Mouse (Mus musculus) right cerebral cortex, postnatal 14 days (tissue): ENCODE measurements around the gene Olfr284.

Source experiments
- DNase-seq: peaks from one replicate; pipeline ENCODE4 v3.0.0; 2022

The Olfr284 gene

DNA sequence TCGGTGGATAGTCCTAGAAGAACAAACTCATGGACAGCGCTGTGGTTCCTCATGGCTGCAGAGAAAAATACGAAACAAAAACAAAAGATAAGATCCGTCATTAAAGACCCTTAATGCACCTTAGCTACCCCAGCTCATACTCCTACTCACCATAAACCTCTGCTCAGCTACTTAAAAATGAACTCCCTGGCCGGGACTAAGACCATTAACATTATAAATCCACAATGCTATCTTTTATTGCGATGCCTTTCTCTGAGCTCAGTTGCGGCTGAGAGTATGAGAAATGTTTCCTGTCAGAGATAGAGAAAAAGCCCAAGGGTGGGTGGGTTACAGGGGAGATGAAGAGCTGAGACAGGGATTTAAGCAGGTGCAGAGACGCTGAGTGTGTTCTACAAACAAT lies at the start of gene Olfr284:
TSS of gene Olfr284 (minus strand) at position 101 of the 400 bp plus-strand sequence.
- no peak for DNase-seq

DNA sequence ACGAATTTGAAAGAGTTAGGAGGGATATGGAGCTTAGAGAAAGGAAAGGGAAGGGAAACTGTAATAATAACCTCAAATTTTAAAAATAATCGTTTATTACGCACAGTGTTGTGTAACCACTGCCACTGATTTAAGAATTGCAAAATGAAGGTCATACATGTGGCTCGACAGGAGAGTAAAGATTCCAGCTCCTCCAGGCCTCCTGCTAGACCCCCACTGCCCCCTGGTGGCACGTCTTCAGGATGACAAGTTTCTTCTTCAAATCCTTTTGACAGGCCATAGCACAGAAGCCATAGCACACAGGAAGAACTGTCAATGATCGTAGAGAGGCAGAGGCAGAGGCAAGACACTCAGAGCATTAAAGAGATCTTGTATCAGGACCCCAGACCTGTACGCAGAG lies 49.0 kb upstream of the Olfr284 start:
- peak; percentile 79 for DNase-seq

DNA sequence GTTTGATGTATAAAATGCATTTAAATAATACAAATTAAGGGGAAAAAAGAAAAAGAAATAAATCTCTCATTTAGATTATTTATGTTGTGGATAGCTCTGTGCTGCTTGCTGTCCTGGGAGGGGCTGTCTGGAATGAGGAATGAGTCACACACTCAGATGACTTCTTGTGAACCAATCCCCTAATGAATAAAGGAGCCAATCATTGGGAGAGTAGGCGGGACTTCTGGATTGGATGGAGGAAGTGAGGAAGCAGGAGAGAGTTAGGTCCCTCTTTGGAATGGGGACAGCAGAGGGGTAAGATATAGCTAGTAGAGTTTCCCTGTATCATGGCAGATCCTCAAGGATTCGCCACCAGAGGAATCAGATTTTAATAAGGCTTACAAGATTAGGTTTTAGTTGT lies 46.8 kb upstream of the Olfr284 start:
- DNase-seq, result no peak

DNA sequence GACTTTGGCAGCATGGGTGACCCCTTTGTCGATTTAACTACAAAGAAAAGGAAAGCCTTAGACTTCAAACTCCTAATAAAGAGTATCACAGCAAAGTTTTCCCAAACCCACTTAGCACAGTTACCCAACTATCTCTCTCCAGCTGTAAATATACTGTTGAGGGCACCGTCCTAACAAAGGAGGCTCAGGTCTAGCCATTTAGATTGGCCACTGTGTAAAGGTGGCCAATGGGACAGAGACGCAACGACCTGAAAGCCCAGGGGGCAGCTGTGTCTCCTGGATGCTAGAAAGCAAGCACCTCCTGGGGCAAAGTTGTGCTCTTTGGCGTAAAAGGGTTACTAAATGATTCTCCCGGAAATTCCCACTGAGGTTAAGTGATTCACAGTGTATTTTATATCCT lies 40.1 kb upstream of the Olfr284 start, which contains the start of gene Olfr283:
TSS of gene Olfr283 (minus strand) at position 101 of the 400 bp plus-strand sequence.
- DNase-seq, result no peak

DNA sequence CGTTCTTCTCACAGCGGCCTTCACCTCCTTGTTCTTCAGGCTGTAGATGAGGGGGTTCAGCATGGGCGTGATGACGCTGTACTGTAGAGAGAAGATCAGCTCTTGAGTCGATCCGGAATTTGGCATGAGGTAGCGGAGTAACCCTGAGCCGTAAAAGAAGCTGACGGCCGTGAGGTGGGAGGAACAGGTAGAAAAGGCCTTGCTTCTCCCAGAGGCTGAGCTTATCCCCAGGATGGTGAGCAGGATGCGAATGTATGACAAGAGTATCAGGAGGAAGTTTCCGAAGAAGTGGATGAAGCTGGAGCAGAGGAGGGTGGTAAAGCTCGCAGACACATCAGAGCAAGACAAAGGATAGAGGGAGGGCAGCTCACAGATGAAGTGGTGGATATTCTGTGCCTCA lies 37.4 kb upstream of the Olfr284 start:
- no peak for DNase-seq

DNA sequence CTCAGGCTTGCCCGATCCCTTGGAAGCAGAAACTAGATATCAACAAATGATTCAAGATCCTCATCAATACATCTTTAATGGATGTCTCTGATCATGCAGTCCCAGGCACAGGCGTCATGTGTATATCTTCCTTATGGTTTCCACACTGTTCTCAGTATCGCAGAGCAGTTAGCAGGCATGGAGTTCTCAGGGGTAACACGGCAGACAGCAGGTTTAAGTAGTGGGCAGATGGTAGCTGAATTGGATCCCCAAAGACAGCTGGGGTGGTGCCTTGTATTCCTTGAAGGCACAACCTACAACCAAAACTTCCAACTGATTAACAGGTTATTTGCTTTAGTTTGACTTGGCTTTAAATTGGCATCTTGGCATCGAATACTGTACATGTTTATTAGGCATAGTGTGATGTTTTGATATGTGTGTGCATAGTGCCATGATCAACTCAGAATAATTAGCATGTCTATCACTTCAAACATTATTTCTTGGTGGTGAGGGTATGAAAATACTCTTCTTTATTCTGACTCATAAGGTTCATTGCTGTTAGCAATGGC lies 23.5 kb downstream of the Olfr284 start, which contains the start of gene Olfr285:
TSS of gene Olfr285 (minus strand) at position 177 of the 548 bp plus-strand sequence.
- no peak for DNase-seq

DNA sequence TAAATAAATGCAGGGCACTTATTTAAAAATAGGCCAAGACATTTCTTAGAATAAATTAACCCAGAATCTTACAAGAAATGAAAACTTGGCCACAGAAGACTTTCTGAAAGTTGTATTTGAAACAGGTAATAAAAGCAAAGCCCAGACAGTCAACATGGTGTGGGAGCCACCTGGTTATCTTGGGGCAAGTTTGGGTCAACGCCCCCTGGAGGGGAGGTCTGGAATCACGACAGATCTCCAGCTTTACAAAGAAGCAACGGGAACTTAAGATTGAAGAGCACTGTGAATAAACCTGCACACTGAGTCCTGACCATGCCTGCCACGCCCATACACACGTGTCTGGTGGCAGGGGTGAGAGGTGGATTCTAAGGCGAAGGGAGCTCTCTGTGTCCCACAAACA lies 25.1 kb downstream of the Olfr284 start:
- no peak for DNase-seq

DNA sequence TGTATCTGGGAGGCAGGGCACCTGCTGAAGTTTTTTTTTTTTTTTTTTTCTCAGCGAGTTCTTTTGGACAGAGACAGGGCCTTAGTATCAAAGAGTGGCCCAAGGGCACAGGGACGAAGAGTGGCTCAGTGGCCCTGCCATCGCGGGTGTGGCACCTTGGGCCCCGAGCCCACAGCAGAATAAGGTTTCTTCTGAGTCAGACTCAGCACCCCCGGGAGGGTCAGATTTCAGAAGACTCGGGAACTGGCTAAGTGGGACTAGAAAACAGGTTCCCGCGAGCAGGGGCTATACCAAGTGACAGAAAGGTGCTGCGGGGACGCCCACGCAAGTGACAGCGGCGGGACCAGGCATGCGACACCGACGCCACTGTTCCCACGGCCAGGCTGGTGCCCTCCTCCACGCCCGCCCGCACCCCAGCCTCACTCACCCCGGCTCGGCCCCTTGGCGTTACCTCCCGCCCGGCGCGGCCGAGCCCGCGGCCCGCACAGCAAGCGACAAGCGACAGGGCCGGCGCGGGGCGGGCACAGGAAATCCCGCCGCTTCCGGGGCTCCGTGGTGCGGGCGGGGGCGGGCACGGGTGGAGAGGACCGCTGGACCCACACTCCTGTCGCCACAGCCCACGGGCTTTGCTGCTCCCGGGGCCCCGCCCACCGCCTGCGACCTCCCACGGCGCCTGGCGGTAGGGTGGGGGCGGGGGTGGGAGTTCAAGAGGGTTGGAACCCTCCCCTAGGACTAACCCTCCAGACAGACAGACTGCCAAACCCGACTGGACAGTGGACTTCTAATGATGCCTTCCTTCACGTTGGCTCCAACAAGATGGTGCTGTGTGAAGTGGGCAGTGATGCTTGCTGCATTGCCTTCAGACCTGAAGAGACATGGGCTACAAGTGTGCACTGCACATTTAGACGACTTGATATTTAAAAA lies 44.9 kb downstream of the Olfr284 start, which contains the start of gene Zfp641:
TSS of gene Zfp641 (minus strand) at position 534 of the 924 bp plus-strand sequence.
- peak; percentile 64 for DNase-seq

DNA sequence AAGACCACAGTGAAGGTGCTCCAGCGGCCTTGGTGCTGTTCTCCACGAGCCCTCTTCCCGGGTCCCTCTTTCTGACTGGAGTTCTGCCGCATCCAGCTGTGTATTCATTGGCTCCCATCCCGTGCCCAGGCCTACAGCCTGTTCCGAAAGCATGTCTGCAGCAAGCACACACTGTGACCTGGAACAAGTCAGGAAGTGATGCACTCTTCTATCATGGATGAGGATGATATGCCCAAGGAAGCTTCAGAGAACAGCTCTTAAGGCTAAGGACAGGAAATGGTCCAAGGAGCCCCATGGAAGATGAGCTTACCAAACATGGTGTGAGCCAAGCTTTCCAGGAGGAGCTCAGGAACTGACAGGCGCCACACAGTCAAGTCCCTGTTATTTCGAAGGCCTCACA lies 47.1 kb downstream of the Olfr284 start:
- no peak for DNase-seq
